Mouse (Mus musculus): Measurements from ENCODE around the gene Akr1c13.
"Not testable (repeated sequence)": the region's sequence is repeated elsewhere in the genome, so short reads cannot be mapped to it uniquely, and the experiment has no call there.

DNA sequence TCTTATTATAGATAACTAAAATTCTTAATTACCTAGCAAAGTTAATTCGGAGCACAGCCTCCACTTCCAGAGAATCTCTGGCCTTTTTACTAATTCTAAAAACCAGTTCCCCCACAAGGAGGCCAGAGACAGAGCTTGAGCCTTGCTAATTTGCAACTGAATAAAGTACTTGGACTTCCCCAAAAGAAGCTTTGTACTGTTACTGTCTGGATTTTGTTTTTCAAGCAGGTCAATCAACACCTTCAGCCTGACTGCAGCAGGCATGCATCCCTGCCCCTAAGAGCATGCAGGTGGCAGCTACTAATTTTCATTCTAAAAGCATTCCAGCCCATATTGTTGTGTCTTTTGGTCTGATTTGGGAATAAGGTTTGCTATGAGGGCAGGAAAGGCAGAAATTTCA, 24.5 kb downstream of the Akr1c13 start:
- not testable (repeated sequence) for TF ChIP-seq CTCF, EP300 (IDR thresholded peaks at IDR 0.05; ENCODE audit: low read depth)
